Mouse (Mus musculus) heart, adult 2 months (tissue): Measurements from ENCODE around the gene Abcg1.

ENCODE experiments used
- CTCF ChIP-seq: fragments of 200-600 bp; IDR thresholded peaks from 2 replicates; pipeline ENCODE4 v1.8.1; 2022; ENCODE audit warnings: antibody characterized with exemption, mild to moderate bottlenecking, moderate library complexity
- EP300 ChIP-seq: fragments of 200-500 bp; IDR thresholded peaks from 2 replicates; pipeline ENCODE4 v1.6.1; 2011; ENCODE audit warnings: low read depth, low read length, control low read depth; ENCODE audit not compliant: insufficient read depth
- POLR2A ChIP-seq: fragments of 200-500 bp; IDR thresholded peaks from 2 replicates; pipeline ENCODE4 v1.6.1; 2011; ENCODE audit warnings: mild to moderate bottlenecking, low read depth, low read length, control low read depth; ENCODE audit not compliant: insufficient read depth

- TF ChIP-seq CTCF, result no peak
- no peak for TF ChIP-seq EP300
- TF ChIP-seq POLR2A, result no peak
Measured at GRCm38 (mm10) chr17:31128708-31129318, 71.3 kb downstream of the Abcg1 start.
